Mouse (Mus musculus) kidney, adult 8-10 months (tissue): ENCODE measurements around the gene Apol7b.
"Not testable (repeated sequence)": the region's sequence is repeated elsewhere in the genome, so short reads cannot be mapped to it uniquely, and the experiment has no call there.

ENCODE experiments used
- DNase-seq, 2 experiments: peaks; one replicate each; pipeline ENCODE4 v3.0.0; 2022

Apol7b gene

GRCm38 (mm10) chr15:77447392-77447791 lies at the start of gene Apol7b:
Gene Apol7b, minus strand, starts transcription at chr15:77447492.
- not testable (repeated sequence) for DNase-seq

- not testable (repeated sequence) for DNase-seq
Measured at GRCm38 (mm10) chr15:77494694-77495093, 47.4 kb upstream of the Apol7b start.

GRCm38 (mm10) chr15:77493181-77493580 lies 45.9 kb upstream of the Apol7b start:
- not testable (repeated sequence) for DNase-seq

- peak in 1 of 2 experiments; percentile 57 for DNase-seq
Measured at GRCm38 (mm10) chr15:77482140-77482794, 35.0 kb upstream of the Apol7b start.

- DNase-seq: not testable (repeated sequence)
Measured at GRCm38 (mm10) chr15:77476693-77477092, 29.4 kb upstream of the Apol7b start, which contains the start of gene Apol10a. Gene Apol10a, plus strand, starts transcription at chr15:77477047.

- DNase-seq: not testable (repeated sequence)
Measured at GRCm38 (mm10) chr15:77474699-77475390, 27.6 kb upstream of the Apol7b start.

- DNase-seq: peak in 1 of 2 experiments; percentile 4
Measured at GRCm38 (mm10) chr15:77449927-77450326, 2.6 kb upstream of the Apol7b start.

- DNase-seq: not testable (repeated sequence)
Measured at GRCm38 (mm10) chr15:77445668-77446067, 1.6 kb downstream of the Apol7b start.

GRCm38 (mm10) chr15:77444746-77445145 lies 2.5 kb downstream of the Apol7b start:
- DNase-seq: not testable (repeated sequence)

GRCm38 (mm10) chr15:77428690-77429448 lies 18.4 kb downstream of the Apol7b start:
- not testable (repeated sequence) for DNase-seq

GRCm38 (mm10) chr15:77422925-77423324 lies 24.4 kb downstream of the Apol7b start:
- not testable (repeated sequence) for DNase-seq

GRCm38 (mm10) chr15:77419657-77420056 lies 27.6 kb downstream of the Apol7b start:
- DNase-seq: not testable (repeated sequence)

GRCm38 (mm10) chr15:77416655-77417333 lies 30.5 kb downstream of the Apol7b start:
- not testable (repeated sequence) for DNase-seq

- DNase-seq: not testable (repeated sequence)
Measured at GRCm38 (mm10) chr15:77415653-77416052, 31.6 kb downstream of the Apol7b start.

GRCm38 (mm10) chr15:77412695-77413094 lies 34.6 kb downstream of the Apol7b start:
- not testable (repeated sequence) for DNase-seq

GRCm38 (mm10) chr15:77411035-77411434 lies 36.3 kb downstream of the Apol7b start, which contains the start of gene Apol9a:
Gene Apol9a, minus strand, starts transcription at chr15:77411135.
- not testable (repeated sequence) for DNase-seq

GRCm38 (mm10) chr15:77406370-77406769 lies 40.9 kb downstream of the Apol7b start:
- not testable (repeated sequence) for DNase-seq

- DNase-seq: peak in 1 of 2 experiments; percentile 25
Measured at GRCm38 (mm10) chr15:77399027-77399426, 48.3 kb downstream of the Apol7b start, which contains the start of gene Apol7a. Gene Apol7a, minus strand, starts transcription at chr15:77399110.

GRCm38 (mm10) chr15:77397450-77398132 lies 49.7 kb downstream of the Apol7b start:
- DNase-seq: not testable (repeated sequence)

- DNase-seq: not testable (repeated sequence)
Measured at GRCm38 (mm10) chr15:77393832-77394231, 53.5 kb downstream of the Apol7b start.

- DNase-seq: peak; percentile 54 to 70
Measured at GRCm38 (mm10) chr15:77387462-77387861, 59.8 kb downstream of the Apol7b start.
